Mouse (Mus musculus) MEL (cell line): Measurements from ENCODE around the gene Ctdspl. TPM values are rescaled to one million over a fixed set of nuclear protein-coding genes. Genes with fewer than 3 reads are reported as not detected.

Source experiments
- DNase-seq: peaks from one replicate; pipeline ENCODE4 v3.0.0; 2011; ENCODE audit warnings: low read depth, low spot score
- H3K27ac ChIP-seq: 2 replicates; pipeline ENCODE4 v1.5.1; 2012; ENCODE audit warnings: low read depth, mild to moderate bottlenecking, control low read depth, low read length, moderate library complexity; ENCODE audit not compliant: control insufficient read depth
- H3K27me3 ChIP-seq, 2 experiments: fragments of 150-350 bp in 1 of 2; sonication (generic) in 1 of 2; 2 replicates each; pipeline ENCODE4 v1.6.1; 2012; ENCODE audit warnings: low read length in 2 of 2, mild to moderate bottlenecking in 2 of 2, improper control_type of control experiment in 1 of 2, moderate library complexity in 1 of 2; ENCODE audit not compliant: insufficient read depth in 2 of 2, control insufficient read depth in 1 of 2
- H3K36me3 ChIP-seq, 2 experiments: 2 replicates each; pipeline ENCODE4 v1.6.1; 2012 to 2014; ENCODE audit warnings: low read length in 2 of 2, improper control_type of control experiment in 1 of 2, inconsistent platforms in 1 of 2, mild to moderate bottlenecking in 1 of 2; ENCODE audit not compliant: insufficient read depth in 2 of 2, control insufficient read depth in 1 of 2
- H3K4me1 ChIP-seq, 2 experiments: fragments of 150-350 bp in 1 of 2; sonication (generic) in 1 of 2; 2 replicates each; pipeline ENCODE4 v1.6.1; 2012; ENCODE audit warnings: low read length in 2 of 2, improper control_type of control experiment in 1 of 2, mild to moderate bottlenecking in 1 of 2; ENCODE audit not compliant: insufficient read depth in 2 of 2, control insufficient read depth in 1 of 2
- H3K4me3 ChIP-seq, 2 experiments: fragments of 150-350 bp in 1 of 2; sonication (generic) in 1 of 2; 2 replicates each; pipeline ENCODE4 v1.5.1; 2012; ENCODE audit warnings: low read depth in 2 of 2, low read length in 2 of 2, mild to moderate bottlenecking in 2 of 2, moderate library complexity in 2 of 2, control low read depth in 1 of 2, improper control_type of control experiment in 1 of 2; ENCODE audit not compliant: control insufficient read depth in 1 of 2, insufficient read depth in 1 of 2
- H3K79me2 ChIP-seq: 2 replicates; pipeline ENCODE4 v1.6.1; 2012; ENCODE audit warnings: mild to moderate bottlenecking, low read length, moderate library complexity; ENCODE audit not compliant: control insufficient read depth, poor library complexity, insufficient read depth
- H3K9ac ChIP-seq: 2 replicates; pipeline ENCODE4 v1.6.1; 2012; ENCODE audit warnings: low read depth, mild to moderate bottlenecking, control low read depth, low read length, moderate library complexity; ENCODE audit not compliant: control insufficient read depth, poor library complexity, severe bottlenecking
- H3K9me3 ChIP-seq: fragments of 150-350 bp; sonication (generic); replicated peaks from 2 replicates; pipeline ENCODE4 v1.6.1; 2012; ENCODE audit warnings: mild to moderate bottlenecking, low read length, improper control_type of control experiment, moderate library complexity; ENCODE audit not compliant: insufficient read depth
- BHLHE40 ChIP-seq: IDR thresholded peaks from 2 replicates; pipeline ENCODE4 v1.6.1; 2012; ENCODE audit warnings: low read depth, mild to moderate bottlenecking, inconsistent platforms, low read length, improper control_type of control experiment, borderline replicate concordance
- CHD1 ChIP-seq: IDR thresholded peaks from 2 replicates; pipeline ENCODE4 v1.6.1; 2012; ENCODE audit warnings: low read depth, mild to moderate bottlenecking, inconsistent platforms, low read length, improper control_type of control experiment
- EP300 ChIP-seq, 2 experiments: IDR thresholded peaks; 2 replicates each; pipeline ENCODE4 v1.6.1; 2011; ENCODE audit warnings: improper control_type of control experiment in 2 of 2, low read length in 2 of 2, low read depth in 1 of 2, mild to moderate bottlenecking in 1 of 2
- GABPA ChIP-seq: IDR thresholded peaks from 2 replicates; pipeline ENCODE4 v1.6.1; 2012; ENCODE audit warnings: low read depth, mild to moderate bottlenecking, inconsistent platforms, low read length, improper control_type of control experiment, moderate library complexity
- HCFC1 ChIP-seq: IDR thresholded peaks from 2 replicates; pipeline ENCODE4 v1.6.1; 2012; ENCODE audit warnings: low read depth, mild to moderate bottlenecking, inconsistent platforms, low read length, improper control_type of control experiment, moderate library complexity
- KAT2A ChIP-seq: conservative IDR thresholded peaks from 2 replicates; pipeline ENCODE4 v1.6.1; 2012; ENCODE audit warnings: low read depth, low read length, improper control_type of control experiment, inconsistent platforms
- MXI1 ChIP-seq: IDR thresholded peaks from 2 replicates; pipeline ENCODE4 v1.6.1; 2011; ENCODE audit warnings: mild to moderate bottlenecking, low read depth, low read length, improper control_type of control experiment
- MYB ChIP-seq: IDR thresholded peaks from 2 replicates; pipeline ENCODE4 v1.6.1; 2011; ENCODE audit warnings: mild to moderate bottlenecking, low read depth, low read length, improper control_type of control experiment
- MYC ChIP-seq: IDR thresholded peaks from 2 replicates; pipeline ENCODE4 v1.6.1; 2011; ENCODE audit warnings: low read depth, mild to moderate bottlenecking, low read length, improper control_type of control experiment, moderate library complexity
- NELFE ChIP-seq: IDR thresholded peaks from 2 replicates; pipeline ENCODE4 v1.6.1; 2011; ENCODE audit warnings: low read depth, low read length, improper control_type of control experiment
- POLR2AphosphoS2 ChIP-seq: IDR thresholded peaks from 2 replicates; pipeline ENCODE4 v1.6.1; 2011; ENCODE audit warnings: low read length, improper control_type of control experiment
- RAD21 ChIP-seq: IDR thresholded peaks from 2 replicates; pipeline ENCODE4 v1.6.1; 2011; ENCODE audit warnings: mild to moderate bottlenecking, low read depth, low read length, improper control_type of control experiment
- RCOR1 ChIP-seq: IDR thresholded peaks from 2 replicates; pipeline ENCODE4 v1.6.1; 2012; ENCODE audit warnings: low read depth, mild to moderate bottlenecking, inconsistent platforms, low read length, improper control_type of control experiment
- SMC3 ChIP-seq: IDR thresholded peaks from 2 replicates; pipeline ENCODE4 v1.6.1; 2011; ENCODE audit warnings: low read depth, low read length, improper control_type of control experiment
- TAL1 ChIP-seq: IDR thresholded peaks from 2 replicates; pipeline ENCODE4 v1.6.1; 2012; ENCODE audit warnings: mild to moderate bottlenecking, inconsistent platforms, low read length, moderate library complexity, mixed read lengths
- TCF12 ChIP-seq: IDR thresholded peaks from 2 replicates; pipeline ENCODE4 v1.6.1; 2014; ENCODE audit warnings: low read depth, mild to moderate bottlenecking, inconsistent platforms, low read length, improper control_type of control experiment, moderate library complexity
- USF1 ChIP-seq: IDR thresholded peaks from 2 replicates; pipeline ENCODE4 v1.6.1; 2014; ENCODE audit warnings: low read depth, mild to moderate bottlenecking, inconsistent platforms, low read length, improper control_type of control experiment, moderate library complexity
- ZMIZ1 ChIP-seq: IDR thresholded peaks from 2 replicates; pipeline ENCODE4 v1.6.1; 2012; ENCODE audit warnings: low read depth, mild to moderate bottlenecking, inconsistent platforms, low read length, improper control_type of control experiment, moderate library complexity
- polyA plus RNA-seq, 2 experiments: library from polyadenylated mRNA; stranded (reverse) in 1 of 2; unstranded in 1 of 2; fragments of >175 nt in 1 of 2; fragments of >200 nt in 1 of 2; gene quantifications; 2 replicates each; pipeline versions ENCODE4 v1.2.1 to v1.2.4; 2012; ENCODE audit warnings: low replicate concordance in 2 of 2, low read depth in 1 of 2; ENCODE audit not compliant: insufficient read length in 2 of 2, insufficient read depth in 1 of 2, missing spikeins in 1 of 2
- total RNA-seq: library from RNA; depleted of rRNA; stranded (reverse); fragments of 300-350 nt; gene quantifications from 2 replicates; pipeline ENCODE4 v1.2.3, GENCODE M21; 2012

Ctdspl gene
- total and polyA plus RNA-seq, 3 experiments = 15.3 to 20.7 TPM; not detected in 1

DNA sequence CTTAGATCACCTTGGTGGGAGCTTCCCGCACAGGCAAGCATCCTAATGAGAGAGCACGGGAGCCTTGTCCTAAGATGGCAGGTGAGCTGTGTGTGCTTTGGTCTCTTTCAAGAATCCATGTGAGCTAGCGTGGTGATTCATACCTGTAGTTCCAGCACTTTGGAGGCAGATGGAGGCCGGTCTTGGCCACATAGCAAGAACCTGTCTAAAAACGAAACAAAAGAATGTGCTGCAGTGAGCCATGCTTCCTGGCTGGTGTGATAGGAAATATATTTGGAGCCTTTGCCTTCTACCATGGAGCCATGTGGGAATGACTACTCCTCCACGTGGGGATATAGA, 44.3 kb upstream of the Ctdspl start:
- Histone ChIP-seq H3K4me1 (peaks cover 0 to 3% of the 10 kb centered on the region in 2 experiments; a peak in 1 of 4 replicates), H3K9ac (no peak overlapping the region), H3K79me2 (no peaks in the 10 kb centered on the region), H3K9me3 (no peaks in the 10 kb centered on the region), H3K27ac (no peak overlapping the region), H3K27me3 (no peaks in the 10 kb centered on the region), H3K4me3 (no peak overlapping the region), H3K36me3 (no peaks in the 10 kb centered on the region)
- TF ChIP-seq RCOR1 = no peak
- TF ChIP-seq GABPA = no peak
- no peak for TF ChIP-seq ZMIZ1
- TF ChIP-seq NELFE = no peak
- TF ChIP-seq TCF12 = no peak
- no peak for TF ChIP-seq BHLHE40
- no peak for TF ChIP-seq MYC
- TF ChIP-seq SMC3 = no peak
- TF ChIP-seq TAL1 = no peak
- TF ChIP-seq USF1 = no peak
- TF ChIP-seq MYB = no peak
- no peak for DNase-seq

GRCm38 (mm10) chr9:118883150-118883549, 43.1 kb upstream of the Ctdspl start:
- Histone ChIP-seq H3K36me3 (no peaks in the 10 kb centered on the region), H3K27me3 (no peaks in the 10 kb centered on the region), H3K4me1 (peaks cover 0 to 3% of the 10 kb centered on the region in 2 experiments; a peak in 1 of 4 replicates), H3K79me2 (no peaks in the 10 kb centered on the region), H3K4me3 (no peak overlapping the region), H3K9ac (no peak overlapping the region), H3K27ac (no peak overlapping the region), H3K9me3 (no peaks in the 10 kb centered on the region)
- TF ChIP-seq RCOR1 (no peak), TCF12 (no peak), POLR2AphosphoS2 (no peak), MYB (no peak), GABPA (no peak), ZMIZ1 (no peak), BHLHE40 (no peak), KAT2A (no peak), RAD21 (no peak), CHD1 (no peak), EP300 (IDR thresholded peaks at IDR 0.05; ENCODE audit: low read depth in 1 of 2, low read length in 2 of 2) (no peak), HCFC1 (no peak), MXI1 (no peak), MYC (no peak)
- DNase-seq = no peak
